Mouse (Mus musculus) intestine, postnatal 0 days (tissue): Measurements from ENCODE around the gene Opn4. TPM values are rescaled to one million over a fixed set of nuclear protein-coding genes. Genes with fewer than 3 reads are reported as not detected.

Source experiments
- ATAC-seq: fragments of 200-750 bp; cut with Nextera tagmentation; 2 replicates; pipeline ENCODE4 v1.8.0; 2017; ENCODE audit warnings: mild to moderate bottlenecking, moderate TSS enrichment, moderate library complexity
- H3K27ac ChIP-seq: fragments of 300-500 bp; sonication (generic); 2 replicates; pipeline ENCODE4 v1.5.1; 2014; ENCODE audit warnings: mild to moderate bottlenecking, low read depth, low read length, moderate library complexity
- H3K27me3 ChIP-seq: fragments of 300-500 bp; sonication (generic); replicated peaks from 2 replicates; pipeline ENCODE4 v1.6.1; 2014; ENCODE audit warnings: low read length, mixed read lengths; ENCODE audit not compliant: control insufficient read depth, insufficient read depth
- H3K36me3 ChIP-seq: fragments of 300-500 bp; sonication (generic); 2 replicates; pipeline ENCODE4 v1.6.1; 2014; ENCODE audit warnings: mild to moderate bottlenecking, moderate library complexity; ENCODE audit not compliant: control insufficient read depth, insufficient read depth
- H3K4me1 ChIP-seq: fragments of 300-500 bp; sonication (generic); replicated peaks from 2 replicates; pipeline ENCODE4 v1.6.1; 2014; ENCODE audit warnings: antibody characterized with exemption, low read length, mixed read lengths; ENCODE audit not compliant: control insufficient read depth, insufficient read depth
- H3K4me2 ChIP-seq: fragments of 300-500 bp; sonication (generic); replicated peaks from 2 replicates; pipeline ENCODE4 v1.6.1; 2014; ENCODE audit warnings: low read depth, mild to moderate bottlenecking, moderate library complexity
- H3K4me3 ChIP-seq: fragments of 300-500 bp; sonication (generic); 2 replicates; pipeline ENCODE4 v1.5.1; 2014; ENCODE audit warnings: low read depth, low read length
- H3K9ac ChIP-seq: fragments of 300-500 bp; sonication (generic); 2 replicates; pipeline ENCODE4 v1.6.1; 2014; ENCODE audit warnings: mild to moderate bottlenecking, low read depth, low read length
- H3K9me3 ChIP-seq: fragments of 300-500 bp; sonication (generic); 2 replicates; pipeline ENCODE4 v1.6.1; 2016; ENCODE audit warnings: mixed run types; ENCODE audit not compliant: control insufficient read depth
- CTCF ChIP-seq: sonication (generic); IDR thresholded peaks from 2 replicates; pipeline ENCODE4 v1.5.1; 2016; ENCODE audit warnings: low read depth, mild to moderate bottlenecking, control low read depth, antibody characterized with exemption, moderate library complexity
- WGBS: fragments of 180-500 bp; shearing (Covaris S2); extraction: QIAGEN DNeasy Blood & Tissue Kit; methylation state at CpG from one replicate; pipeline ENCODE4 v1.1.7; 2014; 5-methylcytosine and 5-hydroxymethylcytosine counted together
- polyA plus RNA-seq: library from polyadenylated mRNA; unstranded; fragments of >200 nt; fragmentation: Nextera tagmentation; extraction: Ambion mirVana; gene quantifications from 2 replicates; pipeline ENCODE4 v1.2.1, GENCODE M21; 2015

The Opn4 gene
- 0.26 and 0.69 TPM in 2 replicates for polyA plus RNA-seq

DNA sequence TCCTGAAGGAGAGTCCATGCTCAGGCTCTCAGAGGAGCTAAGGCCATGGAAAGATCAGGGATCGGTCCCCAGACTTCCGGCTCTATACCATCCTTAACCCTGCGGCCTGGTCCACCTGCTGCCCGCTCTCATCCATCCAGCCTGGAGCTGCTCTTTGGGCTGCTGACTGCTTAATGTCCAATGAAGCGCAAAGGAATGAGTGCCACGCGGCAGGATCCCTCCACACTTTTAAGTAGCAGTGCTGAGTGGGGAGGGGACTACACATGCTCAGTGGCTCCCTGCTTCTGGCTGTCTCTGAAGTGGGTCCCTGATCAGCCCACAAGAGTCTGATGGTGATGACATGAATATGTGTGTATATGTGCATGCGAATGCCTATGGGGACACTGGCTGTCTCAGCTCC lies at the start of gene Opn4:
Gene Opn4, minus strand, starts transcription at position 202 of the 400 bp plus-strand sequence.
- no peak for ATAC-seq
- Histone ChIP-seq H3K9me3 (no peaks in the 10 kb centered on the region), H3K9ac (no peak within 1 kb of the TSS), H3K27ac (no peak within 1 kb of the TSS), H3K27me3 (no peaks in the 10 kb centered on the region), H3K36me3 (no peaks in the 10 kb centered on the region), H3K4me2 (no peak within 1 kb of the TSS), H3K4me1 (no peaks in the 10 kb centered on the region), H3K4me3 (no peak within 1 kb of the TSS)
- WGBS: 90% methylated on average over 8 of the region's 8 CpGs
- no peak for TF ChIP-seq CTCF

DNA sequence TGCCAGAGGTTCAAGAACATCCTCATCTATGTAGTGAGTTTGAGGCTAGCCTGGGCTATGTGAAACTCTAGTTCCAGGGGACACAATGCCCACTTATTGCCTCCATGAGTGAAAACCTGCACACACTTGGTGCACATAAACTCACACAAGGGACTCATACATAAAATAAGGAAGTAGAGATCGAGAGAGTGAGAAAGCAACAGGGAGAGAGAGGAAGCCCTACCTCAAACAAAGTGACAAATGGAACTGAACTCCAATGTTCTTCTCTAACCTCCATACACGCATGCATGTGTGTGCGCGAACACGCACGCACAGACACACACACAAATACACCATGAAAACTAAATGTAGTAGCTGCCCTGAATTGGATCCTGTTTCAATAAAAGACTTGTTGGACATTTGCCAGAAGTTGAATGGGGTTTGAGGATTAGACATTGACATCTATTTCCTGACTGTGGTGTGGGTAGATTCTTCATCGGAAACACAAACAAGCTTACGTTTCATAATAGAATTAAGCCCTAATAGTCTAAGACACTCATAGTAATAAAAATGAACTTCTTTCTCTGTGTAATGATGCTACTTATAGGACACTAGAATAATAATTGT lies 48.0 kb upstream of the Opn4 start:
- Histone ChIP-seq H3K27ac (no peak overlapping the region), H3K36me3 (no peaks in the 10 kb centered on the region), H3K4me1 (no peaks in the 10 kb centered on the region), H3K4me2 (no peak overlapping the region), H3K27me3 (no peaks in the 10 kb centered on the region), H3K9me3 (no peaks in the 10 kb centered on the region), H3K9ac (no peak overlapping the region), H3K4me3 (no peak overlapping the region)
- TF ChIP-seq CTCF: no peak
- no peak for ATAC-seq
- whole genome bisulfite sequencing: 78% methylated on average over 8 of the region's 8 CpGs

DNA sequence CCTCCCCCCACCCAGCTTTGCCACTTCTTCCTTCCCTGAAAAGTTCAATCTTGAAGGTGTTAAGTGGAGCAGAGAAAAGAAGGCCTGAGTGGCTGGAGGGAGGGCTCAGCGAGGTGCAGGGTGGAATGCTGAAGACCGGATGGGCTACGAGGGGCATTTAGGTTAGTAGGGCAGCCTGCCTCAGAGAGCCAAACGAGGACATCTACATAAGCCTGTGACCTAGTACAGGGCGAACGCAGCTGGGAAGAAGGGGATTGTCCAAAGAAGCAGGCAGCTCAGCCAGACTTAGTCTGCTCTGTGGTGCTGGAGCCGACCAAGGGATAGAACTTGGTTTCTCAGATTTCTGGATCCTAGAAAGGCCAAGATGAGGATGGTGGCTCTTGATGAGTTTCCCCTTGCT lies 44.2 kb upstream of the Opn4 start:
- Histone ChIP-seq H3K4me1 (no peaks in the 10 kb centered on the region), H3K27me3 (no peaks in the 10 kb centered on the region), H3K27ac (no peak overlapping the region), H3K9me3 (no peaks in the 10 kb centered on the region), H3K36me3 (no peaks in the 10 kb centered on the region), H3K4me3 (no peak overlapping the region), H3K9ac (no peak overlapping the region), H3K4me2 (no peak overlapping the region)
- no peak for ATAC-seq
- no peak for TF ChIP-seq CTCF
- WGBS: 81% methylated on average over 7 of the region's 7 CpGs

DNA sequence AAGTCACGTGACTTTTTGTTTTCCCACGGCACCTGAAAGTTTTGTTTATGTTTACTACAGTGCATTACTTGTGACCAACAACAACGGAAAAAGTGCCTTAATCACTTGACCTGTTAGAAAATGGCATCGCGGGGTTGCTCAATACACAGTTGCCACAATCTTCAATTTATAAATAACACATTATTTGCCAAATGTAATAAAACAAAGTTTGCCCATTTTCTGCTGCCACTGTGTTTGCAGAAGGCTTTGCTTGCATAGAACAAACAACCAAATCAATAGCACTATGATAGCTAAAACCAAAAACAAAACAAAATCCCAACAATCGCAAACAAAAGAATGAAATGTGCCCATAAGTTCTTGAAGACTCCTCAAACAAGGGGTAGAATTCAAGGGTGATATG lies 35.8 kb upstream of the Opn4 start:
- no peak for ATAC-seq
- 74% methylated on average over 6 of the region's 6 CpGs for WGBS
- H3K27ac ChIP-seq: no peak overlapping the region

DNA sequence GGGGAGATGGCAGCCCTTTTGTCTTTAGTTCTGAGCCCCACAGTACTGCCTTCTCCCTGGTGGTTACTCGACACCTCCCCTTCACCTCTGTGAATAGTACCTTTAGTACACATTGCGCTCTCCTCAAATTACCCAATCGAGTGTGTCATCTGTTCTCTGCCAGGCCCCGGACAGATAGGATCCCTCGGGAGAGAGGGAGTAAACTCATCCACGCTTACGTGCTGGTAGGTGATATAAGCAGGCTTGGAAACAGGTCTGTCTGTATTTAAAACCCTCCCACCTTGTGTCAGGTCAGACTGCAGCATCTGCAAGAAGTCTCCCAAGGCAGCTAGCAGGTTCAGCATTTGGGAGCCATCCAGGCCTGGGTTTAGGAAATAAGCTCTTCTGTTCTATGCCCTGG lies 35.2 kb upstream of the Opn4 start:
- WGBS: 32% methylated on average over 7 of the region's 7 CpGs
- Histone ChIP-seq H3K27me3 (no peaks in the 10 kb centered on the region), H3K36me3 (no peaks in the 10 kb centered on the region), H3K9me3 (no peaks in the 10 kb centered on the region), H3K27ac (no peak overlapping the region), H3K4me1 (no peaks in the 10 kb centered on the region), H3K4me2 (no peak overlapping the region), H3K9ac (no peak overlapping the region), H3K4me3 (no peak overlapping the region)
- ATAC-seq: no peak
- no peak for TF ChIP-seq CTCF

More for the DNA sequence above, 35.8 kb upstream of the Opn4 start:
- Histone ChIP-seq H3K27me3 (no peaks in the 10 kb centered on the region), H3K9me3 (no peaks in the 10 kb centered on the region), H3K4me3 (no peak overlapping the region), H3K4me1 (no peaks in the 10 kb centered on the region), H3K9ac (no peak overlapping the region), H3K36me3 (no peaks in the 10 kb centered on the region), H3K4me2 (no peak overlapping the region)
- TF ChIP-seq CTCF: no peak

DNA sequence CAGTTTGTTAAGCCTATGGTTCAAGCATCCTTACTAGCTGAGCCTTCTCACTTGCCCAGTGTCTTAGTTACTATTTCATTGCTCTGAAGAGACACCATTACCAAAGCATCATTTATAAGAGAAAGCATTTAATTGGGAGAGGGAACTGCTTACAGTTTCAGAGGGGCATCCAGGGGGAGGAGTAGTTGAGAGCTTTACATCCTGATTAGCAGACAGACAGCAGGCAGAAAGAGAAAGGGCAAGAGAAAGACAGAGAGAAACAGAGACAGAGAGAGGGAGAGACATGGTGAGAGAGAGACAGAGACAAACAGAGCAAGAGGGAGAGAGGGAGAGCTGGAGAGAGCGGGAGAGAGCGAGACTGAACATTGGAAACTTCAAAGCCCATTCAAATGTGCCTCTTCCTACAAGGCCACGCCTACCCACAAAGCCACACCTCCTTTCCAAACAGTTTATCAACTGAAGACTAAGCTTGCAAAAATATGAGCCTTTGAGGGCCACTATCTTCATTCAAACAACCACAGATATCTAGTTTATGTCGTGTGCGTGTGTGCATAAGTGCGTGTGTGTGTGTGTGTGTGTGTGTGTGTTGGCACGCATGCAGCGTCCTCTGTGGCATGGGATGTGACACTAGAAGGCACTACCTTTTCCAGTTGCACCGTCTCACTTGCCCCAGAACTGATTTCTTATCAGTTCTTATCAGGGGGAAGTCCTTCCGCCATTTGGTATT lies 32.9 kb upstream of the Opn4 start:
- H3K4me2 ChIP-seq: no peak overlapping the region
- H3K4me1 ChIP-seq: no peaks in the 10 kb centered on the region
- H3K36me3 ChIP-seq: no peaks in the 10 kb centered on the region
- no peak; the same call in 1 of the 2 replicates for ATAC-seq
- H3K9me3 ChIP-seq: no peaks in the 10 kb centered on the region
- H3K27ac ChIP-seq: no peak overlapping the region
- H3K4me3 ChIP-seq: no peak overlapping the region
- no peaks in the 10 kb centered on the region for H3K27me3 ChIP-seq
- 55% methylated on average over 10 of the region's 10 CpGs for WGBS
- no peak for TF ChIP-seq CTCF
- H3K9ac ChIP-seq: no peak overlapping the region
